Comparison of ENCODE assay signal across 8 mouse cellular contexts in the genomic region with DNA sequence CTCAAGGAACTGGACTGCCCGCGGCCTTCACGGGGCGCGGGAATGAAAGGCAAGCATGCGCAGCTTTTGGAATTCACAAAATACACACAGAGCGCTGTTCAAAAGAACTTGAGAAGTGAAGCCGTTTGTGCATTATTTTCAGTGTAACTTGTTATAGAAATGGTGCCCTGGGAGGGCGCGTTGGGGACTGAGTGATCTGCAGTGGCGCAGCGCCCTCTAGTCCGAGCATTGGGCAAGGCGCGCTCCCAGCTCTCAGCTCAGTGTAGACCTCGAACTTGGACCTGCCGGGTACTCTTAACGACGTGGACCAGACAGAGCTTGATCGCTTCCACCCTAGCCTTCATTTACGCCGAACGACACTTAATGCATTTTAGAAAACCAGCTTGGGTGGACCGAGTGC. TPM values are rescaled to one million over a fixed set of nuclear protein-coding genes. Genes with fewer than 3 reads are reported as not detected.
DNase-seq lines count a peak whose midpoint lies in the region; ATAC-seq and TF ChIP-seq lines count a peak whose summit lies in the region.

No protein-coding gene starts in this region.

- no peak for DNase-seq in thymus, adult 2 months
- DNase-seq in thymus, adult 18-20 months = no peak
- DNase-seq in embryonic facial prominence, embryonic 14.5 days (ENCODE audit: low spot score) = peak; percentile 97
- DNase-seq in heart, adult 9 months (ENCODE audit: low spot score in 2 of 2) = peak; percentile 64 to 80
- DNase-seq in kidney, adult 9 months = peak; percentile 91
- peak; percentile 92 for DNase-seq in limb, embryonic 11.5 days (ENCODE audit: low spot score)
- DNase-seq in midbrain, embryonic 14.5 days = peak; percentile 95
- peak; percentile 82 for DNase-seq in telencephalon, adult 2 months (ENCODE audit: low read depth, low spot score)

- H3K4me3 ChIP-seq in thymus, adult 2 months (ENCODE audit: control insufficient read depth, insufficient read depth, low read length) = peak overlapping the region; percentile 25; the same call in 1 of the 2 replicates
- H3K4me3 ChIP-seq in embryonic facial prominence, embryonic 14.5 days (ENCODE audit: low read depth, low read length) = peak overlapping the region; percentile 79
- H3K4me3 ChIP-seq in limb, embryonic 11.5 days (ENCODE audit: low read depth, low read length) = peak overlapping the region; percentile 86
- H3K4me3 ChIP-seq in midbrain, embryonic 14.5 days (replicated peaks; ENCODE audit: low read depth, low read length) = peak overlapping the region; percentile 70

- H3K9me3 ChIP-seq in embryonic facial prominence, embryonic 14.5 days (ENCODE audit: control insufficient read depth, low read length) = no peaks in the 10 kb centered on the region
- H3K9me3 ChIP-seq in limb, embryonic 11.5 days (ENCODE audit: control insufficient read depth, low read length) = no peaks in the 10 kb centered on the region
- no peaks in the 10 kb centered on the region for H3K9me3 ChIP-seq in midbrain, embryonic 14.5 days (ENCODE audit: control insufficient read depth, low read length)

- TF ChIP-seq CTCF in thymus, adult 2 months (IDR thresholded peaks at IDR 0.05; ENCODE audit: borderline replicate concordance, control insufficient read depth, extremely low read depth, insufficient read depth, low read length, poor library complexity) = no peak

- peak overlapping the region; percentile 42; the same call in 1 of the 2 replicates for H3K27ac ChIP-seq in thymus, adult 2 months (ENCODE audit: control insufficient read depth, insufficient read depth, low read length)
- peak overlapping the region; percentile 93 for H3K27ac ChIP-seq in embryonic facial prominence, embryonic 14.5 days (replicated peaks; ENCODE audit: low read depth, low read length)
- H3K27ac ChIP-seq in limb, embryonic 11.5 days (replicated peaks; ENCODE audit: low read depth, low read length) = peak overlapping the region; percentile 60; the same call in 1 of the 2 replicates
- peak overlapping the region; percentile 83 for H3K27ac ChIP-seq in midbrain, embryonic 14.5 days (replicated peaks; ENCODE audit: low read depth, low read length)

- no peak for TF ChIP-seq POLR2A in thymus, adult 2 months (IDR thresholded peaks at IDR 0.05; ENCODE audit: control insufficient read depth, extremely low read depth, insufficient read depth, low read length, poor library complexity)

- ATAC-seq in embryonic facial prominence, embryonic 14.5 days (ENCODE audit: low read depth) = peak; percentile 72
- peak; percentile 52 for ATAC-seq in limb, embryonic 11.5 days (ENCODE audit: insufficient number of reproducible peaks, low FRiP score, low TSS enrichment, low read depth)
- ATAC-seq in midbrain, embryonic 14.5 days (ENCODE audit: low FRiP score, low TSS enrichment) = peak; percentile 56

- H3K4me1 ChIP-seq in thymus, adult 2 months (replicated peaks; ENCODE audit: control insufficient read depth, insufficient read depth, low read length) = no peaks in the 10 kb centered on the region
- H3K4me1 ChIP-seq in embryonic facial prominence, embryonic 14.5 days (ENCODE audit: control insufficient read depth, insufficient read depth, low read length) = peaks cover 11% of the 10 kb centered on the region
- peaks cover 4% of the 10 kb centered on the region for H3K4me1 ChIP-seq in limb, embryonic 11.5 days (ENCODE audit: control insufficient read depth, insufficient read depth, low read length)
- peaks cover 5% of the 10 kb centered on the region for H3K4me1 ChIP-seq in midbrain, embryonic 14.5 days (ENCODE audit: control insufficient read depth, insufficient read depth, low read length)

- no peaks in the 10 kb centered on the region for H3K36me3 ChIP-seq in thymus, adult 2 months (ENCODE audit: control insufficient read depth, insufficient read depth, low read length)
- no peaks in the 10 kb centered on the region for H3K36me3 ChIP-seq in embryonic facial prominence, embryonic 14.5 days (ENCODE audit: control insufficient read depth, insufficient read depth, low read length)
- H3K36me3 ChIP-seq in limb, embryonic 11.5 days (ENCODE audit: control insufficient read depth, insufficient read depth, low read length) = no peaks in the 10 kb centered on the region
- H3K36me3 ChIP-seq in midbrain, embryonic 14.5 days (ENCODE audit: control insufficient read depth, insufficient read depth, low read length) = no peaks in the 10 kb centered on the region

- whole genome bisulfite sequencing in thymus, adult 2 months = 2% methylated on average over 24 of the region's 24 CpGs
- 1% methylated on average over 24 of the region's 24 CpGs for WGBS in embryonic facial prominence, embryonic 14.5 days
- WGBS in limb, embryonic 11.5 days = under 1% methylated on average over 24 of the region's 24 CpGs
- WGBS in midbrain, embryonic 14.5 days = under 1% methylated on average over 24 of the region's 24 CpGs

- H3K9ac ChIP-seq in embryonic facial prominence, embryonic 14.5 days (ENCODE audit: low read depth, low read length) = peak overlapping the region; percentile 84
- peak overlapping the region; percentile 68 for H3K9ac ChIP-seq in limb, embryonic 11.5 days (ENCODE audit: low read length)
- peak overlapping the region; percentile 59 for H3K9ac ChIP-seq in midbrain, embryonic 14.5 days (replicated peaks; ENCODE audit: low read length)

- H3K4me2 ChIP-seq in embryonic facial prominence, embryonic 14.5 days (ENCODE audit: low read depth, low read length) = peak overlapping the region; percentile 84
- peak overlapping the region; percentile 67 for H3K4me2 ChIP-seq in limb, embryonic 11.5 days (ENCODE audit: low read depth, severe bottlenecking)
- H3K4me2 ChIP-seq in midbrain, embryonic 14.5 days (ENCODE audit: low read length) = peak overlapping the region; percentile 80

- H3K27me3 ChIP-seq in thymus, adult 2 months (ENCODE audit: control insufficient read depth, insufficient read depth, low read length) = peaks cover 3% of the 10 kb centered on the region; the same call in 1 of the 2 replicates
- no peaks in the 10 kb centered on the region; the same call in 1 of the 2 replicates for H3K27me3 ChIP-seq in embryonic facial prominence, embryonic 14.5 days (replicated peaks; ENCODE audit: control insufficient read depth, insufficient read depth, low read length)
- no peaks in the 10 kb centered on the region for H3K27me3 ChIP-seq in limb, embryonic 11.5 days (ENCODE audit: control insufficient read depth, insufficient read depth, low read length)
- H3K27me3 ChIP-seq in midbrain, embryonic 14.5 days (ENCODE audit: control insufficient read depth, insufficient read depth, low read length) = no peaks in the 10 kb centered on the region

RNA-seq across cellular contexts. Expression of gene Fat1, which starts 0.5 kb away (rescaled TPM):
- 7.7 and 10.2 TPM in 2 replicates for polyA plus RNA-seq in thymus, adult 2 months (2012; rRNA removed)
- 40.7 and 42.7 TPM in 2 replicates for polyA plus RNA-seq in embryonic facial prominence, embryonic 14.5 days (2014; fragmentation: Nextera tagmentation; extraction: Ambion mirVana)
- polyA plus RNA-seq in limb, embryonic 11.5 days (2014; fragmentation: Nextera tagmentation; extraction: Ambion mirVana) = 35.6 and 37.0 TPM in 2 replicates
- polyA plus RNA-seq in midbrain, embryonic 14.5 days (2014; fragmentation: Nextera tagmentation; extraction: Ambion mirVana) = 22.8 and 23.5 TPM in 2 replicates

Comparison
In these comparisons a context has a peak if more than half of its experiments do, and no peak if none do; other contexts are left out.
1. DNase-seq: peak in embryonic facial prominence, embryonic 14.5 days (single experiment), heart, adult 9 months (2 of 2), kidney, adult 9 months (single experiment), limb, embryonic 11.5 days (single experiment), midbrain, embryonic 14.5 days (single experiment) and telencephalon, adult 2 months (single experiment); none in thymus, adult 2 months (single experiment) and thymus, adult 18-20 months (0 of 2).
2. H3K27ac ChIP-seq: peak in every context shown above with its lines; median percentile 93 in embryonic facial prominence, embryonic 14.5 days; 83 in midbrain, embryonic 14.5 days; 60 in limb, embryonic 11.5 days; 42 in thymus, adult 2 months.
3. H3K4me3 ChIP-seq: peak in every context shown above with its lines; median percentile 86 in limb, embryonic 11.5 days; 79 in embryonic facial prominence, embryonic 14.5 days; 70 in midbrain, embryonic 14.5 days; 25 in thymus, adult 2 months.
4. Peak in every context shown above with its lines, with median percentiles within 50 percentile points of each other: ATAC-seq, H3K4me2 ChIP-seq and H3K9ac ChIP-seq.